Comparison of ENCODE assay signal across 8 mouse cellular contexts in the genomic region with DNA sequence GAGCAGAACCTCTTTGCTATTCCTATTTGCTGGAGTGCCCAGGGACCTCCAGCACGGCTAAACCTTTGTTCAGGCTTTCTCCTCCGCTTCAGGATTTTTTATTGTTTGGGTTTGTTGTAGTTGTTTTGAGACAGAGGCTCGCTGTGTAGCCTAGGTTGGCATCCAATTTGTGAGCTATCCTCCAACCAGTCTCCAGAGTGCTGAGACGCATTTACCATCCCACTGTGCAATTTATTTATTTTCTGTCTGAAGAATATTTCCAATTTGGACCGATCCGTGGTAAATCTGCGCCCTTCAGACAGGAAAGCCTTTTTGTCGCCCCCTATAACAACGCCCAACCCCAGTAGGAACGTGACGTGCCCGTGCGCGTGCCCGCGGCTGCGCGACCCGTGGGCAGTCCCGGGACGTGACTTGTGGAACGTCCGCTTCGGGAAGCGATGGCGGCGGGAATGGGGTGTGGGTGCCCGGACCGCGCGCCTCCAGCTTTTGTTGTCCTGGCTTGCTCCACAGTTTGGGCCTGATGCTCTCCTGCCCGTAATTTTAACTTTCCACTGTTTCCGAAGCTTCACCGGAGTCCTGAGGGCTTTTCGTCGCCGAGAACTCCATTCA. TPM values are rescaled to one million over a fixed set of nuclear protein-coding genes. Genes with fewer than 3 reads are reported as not detected.
DNase-seq lines count a peak whose midpoint lies in the region; ATAC-seq and TF ChIP-seq lines count a peak whose summit lies in the region.

No protein-coding gene starts in this region.

- peak; percentile 77 for ATAC-seq in midbrain, embryonic 11.5 days (ENCODE audit: low FRiP score)

- peak; percentile 95 for DNase-seq in adrenal gland, postnatal 14 days
- DNase-seq in embryonic facial prominence, embryonic 10.5 days (ENCODE audit: low spot score) = peak; percentile 95
- DNase-seq in heart, adult 11 months = peak; percentile 99
- peak; percentile 88 for DNase-seq in kidney, adult 11 months
- peak; percentile 96 for DNase-seq in limb, embryonic 10.5 days (ENCODE audit: low spot score)
- DNase-seq in midbrain, embryonic 11.5 days (ENCODE audit: low spot score, missing footprints) = no peak
- no peak for DNase-seq in yolk sac, embryonic 10.5 days (ENCODE audit: low spot score)

- peak overlapping the region; percentile 94 for H3K27ac ChIP-seq in embryonic facial prominence, embryonic 10.5 days (replicated peaks)
- peak overlapping the region; percentile 97 for H3K27ac ChIP-seq in limb, embryonic 10.5 days
- peak overlapping the region; percentile 96 for H3K27ac ChIP-seq in midbrain, embryonic 11.5 days (ENCODE audit: low read depth, low read length)
- peak overlapping the region; percentile 90 for H3K27ac ChIP-seq in small intestine, adult 2 months (ENCODE audit: insufficient read depth, low read depth, low read length)

- H3K9me3 ChIP-seq in embryonic facial prominence, embryonic 10.5 days = no peaks in the 10 kb centered on the region
- H3K9me3 ChIP-seq in limb, embryonic 10.5 days (replicated peaks) = no peaks in the 10 kb centered on the region
- H3K9me3 ChIP-seq in midbrain, embryonic 11.5 days (ENCODE audit: control insufficient read depth, low read length) = no peaks in the 10 kb centered on the region

- peak; percentile 52; the same call in 1 of the 2 replicates for TF ChIP-seq POLR2A in small intestine, adult 2 months (IDR thresholded peaks at IDR 0.05; ENCODE audit: low read depth, low read length)

- H3K9ac ChIP-seq in midbrain, embryonic 11.5 days (ENCODE audit: low read length) = peak overlapping the region; percentile 91

- no peak for TF ChIP-seq CTCF in small intestine, adult 2 months (IDR thresholded peaks at IDR 0.05; ENCODE audit: extremely low read depth, insufficient read length, insufficient replicate concordance, low read depth, low read length)

- no peaks in the 10 kb centered on the region for H3K27me3 ChIP-seq in embryonic facial prominence, embryonic 10.5 days (replicated peaks; ENCODE audit: low read depth, poor library complexity, severe bottlenecking)
- no peaks in the 10 kb centered on the region for H3K27me3 ChIP-seq in limb, embryonic 10.5 days (ENCODE audit: low read depth, poor library complexity, severe bottlenecking)
- no peaks in the 10 kb centered on the region for H3K27me3 ChIP-seq in midbrain, embryonic 11.5 days (ENCODE audit: control insufficient read depth, insufficient read depth, low read length)
- no peaks in the 10 kb centered on the region for H3K27me3 ChIP-seq in small intestine, adult 2 months (ENCODE audit: control insufficient read depth, insufficient read depth, low read length)

- peaks cover 34% of the 10 kb centered on the region for H3K4me1 ChIP-seq in embryonic facial prominence, embryonic 10.5 days
- H3K4me1 ChIP-seq in limb, embryonic 10.5 days = peaks cover 26% of the 10 kb centered on the region
- H3K4me1 ChIP-seq in midbrain, embryonic 11.5 days (ENCODE audit: control insufficient read depth, insufficient read depth, low read length) = peaks cover 25% of the 10 kb centered on the region
- H3K4me1 ChIP-seq in small intestine, adult 2 months (ENCODE audit: control insufficient read depth, insufficient read depth, insufficient read length, low read length) = peaks cover 5% of the 10 kb centered on the region

- H3K4me3 ChIP-seq in embryonic facial prominence, embryonic 10.5 days = peak overlapping the region; percentile 97
- H3K4me3 ChIP-seq in limb, embryonic 10.5 days = peak overlapping the region; percentile 84
- H3K4me3 ChIP-seq in midbrain, embryonic 11.5 days (ENCODE audit: low read depth, low read length) = peak overlapping the region; percentile 92
- H3K4me3 ChIP-seq in small intestine, adult 2 months (ENCODE audit: low read depth, low read length) = peak overlapping the region; percentile 73

- peak overlapping the region; percentile 99 for H3K4me2 ChIP-seq in midbrain, embryonic 11.5 days

- peaks cover 9% of the 10 kb centered on the region for H3K36me3 ChIP-seq in embryonic facial prominence, embryonic 10.5 days (replicated peaks)
- peaks cover 20% of the 10 kb centered on the region for H3K36me3 ChIP-seq in limb, embryonic 10.5 days
- H3K36me3 ChIP-seq in midbrain, embryonic 11.5 days (ENCODE audit: control insufficient read depth, insufficient read depth, low read length) = peaks cover 2% of the 10 kb centered on the region; the same call in 1 of the 2 replicates
- peaks cover 2% of the 10 kb centered on the region for H3K36me3 ChIP-seq in small intestine, adult 2 months (ENCODE audit: control insufficient read depth, insufficient read depth, low read length)

- WGBS in embryonic facial prominence, embryonic 10.5 days = under 1% methylated on average over 37 of the region's 37 CpGs
- WGBS in limb, embryonic 10.5 days = under 1% methylated on average over 37 of the region's 37 CpGs
- WGBS in midbrain, embryonic 11.5 days = under 1% methylated on average over 37 of the region's 37 CpGs
- WGBS in small intestine, adult 2 months = under 1% methylated on average over 37 of the region's 37 CpGs

RNA-seq across cellular contexts. Expression of gene Alkbh5, which starts 0.8 kb away (rescaled TPM):
- total RNA-seq in adrenal gland, postnatal 14 days (2021) = 79.2 and 81.5 TPM in 2 replicates
- polyA plus RNA-seq in embryonic facial prominence, embryonic 10.5 days (2016; fragmentation: Nextera tagmentation; extraction: Ambion mirVana) = 39.1 and 40.1 TPM in 2 replicates
- polyA plus RNA-seq in limb, embryonic 10.5 days (2016; fragmentation: Nextera tagmentation; extraction: Ambion mirVana) = 31.8 and 34.7 TPM in 2 replicates
- polyA plus RNA-seq in midbrain, embryonic 11.5 days (2014; fragmentation: Nextera tagmentation; extraction: Ambion mirVana) = 33.9 and 35.4 TPM in 2 replicates
- 12.2 and 20.4 TPM in 2 replicates for polyA plus RNA-seq in small intestine, adult 2 months (2012; rRNA removed)

Comparison
In these comparisons a context has a peak if more than half of its experiments do, and no peak if none do; other contexts are left out.
1. DNase-seq: peak in adrenal gland, postnatal 14 days (single experiment), embryonic facial prominence, embryonic 10.5 days (single experiment), heart, adult 11 months (single experiment), kidney, adult 11 months (single experiment) and limb, embryonic 10.5 days (single experiment); none in midbrain, embryonic 11.5 days (single experiment) and yolk sac, embryonic 10.5 days (single experiment).
2. Peak in every context shown above with its lines, with median percentiles within 50 percentile points of each other: H3K27ac ChIP-seq and H3K4me3 ChIP-seq.